Mouse (Mus musculus) layer of hippocampus, adult 8-10 months (tissue): Measurements from ENCODE around the gene Gnaq. TPM values are rescaled to one million over a fixed set of nuclear protein-coding genes. Genes with fewer than 3 reads are reported as not detected.
"Not testable (repeated sequence)": the region's sequence is repeated elsewhere in the genome, so short reads cannot be mapped to it uniquely, and the experiment has no call there.

Experiments used
- DNase-seq, 2 experiments: peaks; one replicate each; pipeline ENCODE4 v3.0.0; 2022; ENCODE audit warnings: low spot score in 2 of 2
- total RNA-seq, 4 experiments: library from RNA; stranded (reverse); gene quantifications; 2 replicates each; pipeline ENCODE4 v1.2.4; 2022

The Gnaq gene
- total RNA-seq, 4 experiments from 2014 or later: 169 to 195 (median 180) TPM

GRCm38 (mm10) chr19:16259786-16260434 lies 127.3 kb downstream of the Gnaq start:
- DNase-seq: no peak

GRCm38 (mm10) chr19:16260435-16260832 lies 127.8 kb downstream of the Gnaq start:
- no peak for DNase-seq

DNA sequence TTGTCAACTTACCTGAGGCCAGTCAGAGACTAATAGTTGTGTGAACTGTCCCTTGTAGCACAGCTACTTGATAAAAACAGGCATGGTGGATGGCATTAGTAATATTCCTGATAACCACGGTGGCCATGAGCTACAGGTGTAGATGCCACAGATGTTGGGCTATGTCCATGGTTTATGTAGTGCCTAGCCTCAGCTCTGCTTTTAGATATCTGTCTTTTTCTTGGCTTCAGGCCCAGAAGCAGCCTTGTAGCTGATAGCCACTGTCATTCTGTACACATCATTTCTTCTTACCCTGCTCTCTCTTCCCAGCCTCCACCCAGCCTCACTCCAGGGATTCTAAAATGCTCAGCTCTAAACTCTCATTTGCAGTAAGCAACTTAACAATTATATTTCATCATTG lies 128.3 kb downstream of the Gnaq start:
- no peak for DNase-seq

DNA sequence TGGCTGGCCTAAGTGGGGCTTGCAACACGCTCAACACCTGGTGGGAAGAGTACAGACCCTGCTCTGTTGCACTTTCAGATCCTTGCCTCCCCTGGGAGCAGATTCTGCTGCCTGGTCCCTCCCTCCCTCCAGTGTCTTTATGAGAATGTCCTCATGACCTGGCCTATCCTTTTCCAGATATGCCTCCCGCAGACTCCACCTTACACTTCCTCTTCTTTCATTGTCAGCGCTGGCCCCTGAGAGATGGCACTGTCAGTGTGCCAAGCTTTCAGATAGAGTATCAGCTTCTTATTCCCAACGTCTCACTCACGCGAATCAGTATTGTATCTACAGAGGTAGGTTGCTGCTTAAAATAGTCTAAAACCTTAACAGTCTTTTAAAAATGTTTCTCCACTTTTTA lies 129.0 kb downstream of the Gnaq start:
- no peak for DNase-seq

DNA sequence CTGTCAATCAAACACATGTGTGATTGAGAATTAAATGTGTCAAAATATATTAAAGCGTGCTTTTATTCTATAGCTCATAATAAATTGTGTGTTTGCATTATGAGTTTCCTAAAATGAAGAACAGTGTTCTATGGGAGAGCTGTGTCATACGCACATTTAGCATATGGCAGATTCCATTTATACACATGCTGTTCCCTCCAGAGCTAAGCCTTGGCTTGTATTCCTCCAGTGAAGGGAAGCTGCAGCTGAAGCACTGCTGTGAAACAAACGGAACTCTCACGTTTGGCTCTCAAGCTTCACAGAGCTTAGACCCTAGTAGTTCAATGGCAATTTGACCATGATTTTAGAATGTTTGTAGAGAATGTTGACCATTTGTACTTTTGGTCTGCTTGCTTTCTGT lies 129.7 kb downstream of the Gnaq start:
- no peak for DNase-seq

DNA sequence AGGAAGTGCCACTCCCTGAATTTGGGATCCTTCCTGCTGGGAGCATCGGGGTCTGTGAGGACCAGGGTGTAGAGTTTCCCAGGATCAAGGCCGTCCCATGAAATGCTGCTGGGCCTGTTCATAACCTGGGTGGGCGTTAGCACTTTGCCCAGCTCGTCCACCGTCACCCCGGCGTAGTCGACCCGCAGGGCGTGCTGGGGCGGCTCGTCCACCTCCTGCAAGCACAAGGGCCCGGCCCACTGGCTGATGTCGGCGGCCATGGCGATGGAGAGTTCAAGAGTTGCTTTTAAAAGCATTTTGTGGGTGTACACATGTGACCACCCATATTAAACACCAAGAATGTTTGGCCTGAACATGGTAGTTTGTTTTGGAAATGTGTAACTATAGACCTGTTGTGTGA lies 134.7 kb downstream of the Gnaq start:
- not testable (repeated sequence) for DNase-seq

GRCm38 (mm10) chr19:16270236-16270635 lies 137.6 kb downstream of the Gnaq start:
- no peak for DNase-seq

DNA sequence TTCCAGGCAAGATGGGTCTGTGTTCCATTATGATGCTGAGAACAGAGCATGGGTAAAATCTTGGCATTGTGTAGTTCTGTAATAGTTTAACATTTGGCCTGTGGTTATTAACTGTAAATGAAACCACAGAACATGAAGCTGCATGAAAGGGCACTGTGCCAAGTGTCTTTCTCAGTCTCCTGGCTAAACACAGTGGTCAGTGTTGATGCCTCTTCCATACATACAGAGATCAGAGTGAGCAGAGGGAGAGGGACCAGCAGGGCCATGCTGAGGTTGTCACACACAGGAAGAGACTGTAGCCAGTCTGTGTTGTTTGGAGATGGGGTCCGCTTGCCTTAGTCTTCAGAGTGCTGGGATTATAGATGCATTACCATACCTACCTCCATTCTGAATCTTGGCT lies 138.4 kb downstream of the Gnaq start:
- DNase-seq: no peak

DNA sequence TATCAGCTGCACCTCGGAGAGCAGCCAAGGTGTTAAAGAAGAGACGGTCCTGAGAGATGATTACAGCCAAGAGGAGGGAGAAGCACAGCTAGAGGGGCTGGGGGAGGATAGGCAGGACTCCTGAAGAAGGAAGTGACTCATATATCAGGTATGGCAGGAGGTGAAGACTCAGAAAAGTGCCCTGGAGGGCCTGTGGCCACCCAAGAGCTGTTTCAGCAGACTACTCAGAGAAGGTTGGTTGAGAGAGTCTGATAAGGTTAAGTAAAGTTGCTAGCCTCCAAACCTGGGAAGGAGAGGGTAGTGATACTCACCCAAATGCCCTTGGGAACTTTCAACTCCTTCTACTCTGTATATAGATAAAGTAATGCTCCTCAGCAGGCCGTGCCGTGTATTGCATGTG lies 140.4 kb downstream of the Gnaq start:
- DNase-seq: no peak

DNA sequence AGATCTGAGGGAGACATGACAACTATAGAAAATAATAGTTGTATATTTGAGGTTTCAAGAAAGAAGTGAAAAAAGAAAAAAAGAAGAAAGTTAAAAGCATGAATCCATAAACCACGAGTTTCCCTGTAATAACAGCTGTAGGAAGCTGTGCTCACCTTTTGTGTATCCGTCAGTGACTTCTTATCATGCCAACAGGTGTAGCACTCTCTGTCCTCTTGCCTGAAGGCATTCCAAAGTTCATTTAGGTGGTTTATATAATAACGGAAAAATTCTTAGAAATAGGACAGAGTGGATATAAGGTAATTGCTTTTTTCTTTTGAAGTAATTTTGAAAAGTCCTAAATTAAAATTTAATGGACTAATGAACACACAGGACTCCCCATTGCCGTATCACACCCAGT lies 147.6 kb downstream of the Gnaq start:
- DNase-seq: no peak

GRCm38 (mm10) chr19:16285051-16286028 lies 152.7 kb downstream of the Gnaq start:
- no peak for DNase-seq

GRCm38 (mm10) chr19:16286451-16287175 lies 154.0 kb downstream of the Gnaq start:
- no peak for DNase-seq

GRCm38 (mm10) chr19:16287307-16287706 lies 154.7 kb downstream of the Gnaq start:
- no peak for DNase-seq

- no peak for DNase-seq
Measured at GRCm38 (mm10) chr19:16287971-16288370, 155.3 kb downstream of the Gnaq start.

- DNase-seq: no peak
Measured at GRCm38 (mm10) chr19:16291088-16291487, 158.5 kb downstream of the Gnaq start.

DNA sequence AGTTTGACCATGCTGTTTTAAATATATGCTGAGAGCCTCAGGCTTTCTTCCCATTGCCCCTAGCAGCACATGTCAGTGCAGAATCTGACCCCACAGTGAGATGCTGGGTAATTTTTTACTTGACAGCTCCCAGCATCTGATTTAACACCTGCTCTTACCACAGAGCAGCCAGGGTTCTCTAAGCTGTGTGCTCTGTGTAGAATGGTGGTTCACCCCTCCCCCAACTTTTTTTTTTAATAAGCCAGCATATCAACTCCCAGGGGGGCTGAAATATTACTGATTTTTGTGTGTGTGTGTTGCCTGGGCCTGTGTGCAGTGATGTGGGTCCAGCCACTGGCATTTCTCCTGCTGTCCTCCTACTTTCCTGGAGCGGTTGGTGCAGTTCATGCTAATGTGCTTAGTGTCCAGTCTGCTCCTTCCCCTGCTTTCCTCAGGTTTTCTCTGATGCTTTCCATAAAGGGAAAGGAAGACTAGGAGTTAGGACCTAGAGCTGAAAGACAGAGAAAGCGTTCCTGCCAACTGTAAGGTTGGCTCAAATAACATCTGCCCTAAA lies 159.5 kb downstream of the Gnaq start:
- no peak for DNase-seq

DNA sequence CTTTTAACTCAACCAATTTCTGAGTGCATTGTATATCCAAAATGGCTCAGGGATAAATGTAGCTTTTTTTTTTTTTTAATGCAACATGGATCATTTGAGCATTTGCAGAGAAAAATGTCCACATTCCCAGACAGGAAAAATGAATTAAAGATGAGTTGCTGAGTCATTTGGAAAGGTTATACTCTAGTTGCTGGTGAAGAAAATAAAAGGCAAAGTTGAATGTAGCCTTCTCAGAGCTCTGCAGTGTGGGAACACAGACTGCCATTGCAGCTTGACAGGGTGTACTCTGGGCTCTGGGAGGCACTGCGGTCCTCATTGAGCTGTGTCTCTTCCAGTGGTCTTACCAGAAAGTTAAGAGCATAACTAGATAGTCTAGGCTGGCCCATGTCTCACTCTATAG lies 160.3 kb downstream of the Gnaq start:
- DNase-seq: no peak

DNA sequence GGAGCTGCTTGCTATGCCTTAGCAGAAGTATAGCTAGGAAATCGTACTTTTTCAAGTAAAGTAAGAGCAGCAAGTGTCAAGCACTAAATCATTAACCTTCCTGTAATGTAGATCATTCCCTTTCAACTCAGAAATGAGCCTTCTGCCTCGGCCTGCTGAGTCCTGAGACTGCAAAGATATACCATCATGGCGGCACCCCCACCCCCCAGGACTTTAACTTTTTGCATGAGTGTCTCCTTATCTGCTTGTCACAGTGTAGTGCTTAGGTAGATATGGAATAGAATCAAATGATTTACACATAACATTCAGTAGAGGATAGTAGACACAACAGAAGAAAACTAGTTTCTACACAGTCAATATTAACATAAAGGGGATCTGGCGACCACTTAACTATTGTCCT lies 167.8 kb downstream of the Gnaq start:
- DNase-seq: no peak

DNA sequence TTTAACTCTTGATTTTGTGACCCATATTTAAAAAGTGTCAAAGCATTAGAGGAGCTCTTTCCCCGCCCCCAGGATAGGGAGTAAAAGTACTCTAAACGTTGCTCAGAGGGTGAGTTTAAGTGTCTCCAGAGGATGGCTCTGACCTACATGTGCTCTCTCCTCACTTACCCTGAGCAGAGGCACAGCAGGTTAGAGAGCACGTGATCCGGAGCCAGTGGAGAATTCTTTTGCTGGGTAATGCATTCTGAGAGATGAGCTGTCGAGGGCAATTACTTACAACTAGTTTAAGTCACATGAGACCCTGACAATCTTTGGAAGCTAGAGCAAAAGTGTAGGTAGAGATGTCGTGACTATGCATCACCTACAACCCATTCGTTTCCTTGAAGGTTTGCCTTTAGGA lies 168.7 kb downstream of the Gnaq start:
- no peak for DNase-seq

- DNase-seq: no peak
Measured at GRCm38 (mm10) chr19:16309031-16309430, 176.4 kb downstream of the Gnaq start.

DNA sequence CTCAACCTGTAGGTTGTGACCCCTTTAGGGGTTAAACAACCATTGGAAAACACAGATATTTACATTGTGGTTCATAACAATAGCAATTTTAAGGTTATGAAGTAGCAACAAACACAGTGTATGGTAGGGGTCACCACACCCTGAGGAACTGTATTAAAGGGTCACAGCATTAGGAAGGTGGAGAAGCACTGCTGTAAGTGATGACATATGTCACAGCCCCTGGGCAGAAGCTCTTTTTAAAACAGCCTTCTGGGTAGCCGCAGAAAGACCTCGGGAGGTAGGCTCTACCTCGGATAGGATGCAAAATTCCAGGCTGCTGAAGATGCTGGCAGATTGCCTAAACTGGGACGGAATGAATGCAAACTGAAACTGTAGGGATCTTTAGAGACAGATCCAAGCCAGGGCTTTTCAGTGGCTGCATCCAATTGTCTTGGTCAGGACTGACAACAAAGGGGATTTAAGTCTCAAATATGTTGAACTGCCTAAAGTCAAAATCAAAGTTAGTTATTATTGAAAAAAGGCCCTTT lies 181.7 kb downstream of the Gnaq start:
- DNase-seq: no peak
